Mouse (Mus musculus) layer of hippocampus, postnatal 25 days (tissue): ENCODE data around the gene Mybbp1a. TPM values are rescaled to one million over a fixed set of nuclear protein-coding genes. Genes with fewer than 3 reads are reported as not detected.
"Not testable (repeated sequence)": the region's sequence is repeated elsewhere in the genome, so short reads cannot be mapped to it uniquely, and the experiment has no call there.

Source experiments
- DNase-seq, 2 experiments: peaks; one replicate each; pipeline ENCODE4 v3.0.0; 2022; ENCODE audit warnings: mixed read lengths in 2 of 2, low spot score in 1 of 2; ENCODE audit errors: extremely low spot score in 1 of 2
- total RNA-seq, 2 experiments: library from RNA; stranded (reverse); gene quantifications; 2 replicates each; pipeline ENCODE4 v1.2.3; 2021

The Mybbp1a gene
- total RNA-seq, 2 experiments from 2014 or later: 48.3 to 54.0 TPM

- DNase-seq: no peak
These were observed 4.2 kb upstream of the Mybbp1a start for GRCm38 (mm10) chr11:72436756-72437650.

- no peak for DNase-seq
These were observed 2.7 kb upstream of the Mybbp1a start for GRCm38 (mm10) chr11:72438411-72438810.

- DNase-seq: not testable (repeated sequence)
These were observed 574 bp upstream of the Mybbp1a start for GRCm38 (mm10) chr11:72440597-72440964.

- peak in 1 of 2 experiments; percentile 66 for DNase-seq
These were observed 5.4 kb downstream of the Mybbp1a start for GRCm38 (mm10) chr11:72446311-72447105.

GRCm38 (mm10) chr11:72447475-72447874 lies 6.3 kb downstream of the Mybbp1a start:
- DNase-seq: no peak

GRCm38 (mm10) chr11:72452140-72452665 lies 11.0 kb downstream of the Mybbp1a start:
- no peak for DNase-seq

GRCm38 (mm10) chr11:72453105-72453953 lies 12.2 kb downstream of the Mybbp1a start:
- DNase-seq: no peak

- DNase-seq: no peak
These were observed 14.5 kb downstream of the Mybbp1a start for GRCm38 (mm10) chr11:72455694-72456093.

- DNase-seq: no peak
These were observed 16.9 kb downstream of the Mybbp1a start for GRCm38 (mm10) chr11:72457995-72458496.

GRCm38 (mm10) chr11:72458502-72458901 lies 17.3 kb downstream of the Mybbp1a start:
- no peak for DNase-seq

GRCm38 (mm10) chr11:72461500-72461981 lies 20.4 kb downstream of the Mybbp1a start:
- DNase-seq: no peak

GRCm38 (mm10) chr11:72464821-72465220 lies 23.7 kb downstream of the Mybbp1a start:
- DNase-seq: no peak

GRCm38 (mm10) chr11:72465978-72466693 lies 25.0 kb downstream of the Mybbp1a start:
- DNase-seq: no peak

GRCm38 (mm10) chr11:72466694-72467507 lies 25.7 kb downstream of the Mybbp1a start:
- DNase-seq: no peak

GRCm38 (mm10) chr11:72468525-72468924 lies 27.4 kb downstream of the Mybbp1a start:
- no peak for DNase-seq

GRCm38 (mm10) chr11:72469217-72469616 lies 28.1 kb downstream of the Mybbp1a start:
- DNase-seq: peak in 1 of 2 experiments; percentile 47

- no peak for DNase-seq
These were observed 28.8 kb downstream of the Mybbp1a start for GRCm38 (mm10) chr11:72470004-72470403.

GRCm38 (mm10) chr11:72471381-72471780 lies 30.2 kb downstream of the Mybbp1a start:
- DNase-seq: no peak
